Mouse (Mus musculus) adrenal gland, postnatal 4 days (tissue): Measurements from ENCODE around the gene Matn3. TPM values are rescaled to one million over a fixed set of nuclear protein-coding genes. Genes with fewer than 3 reads are reported as not detected.

Experiments
- DNase-seq, 2 experiments: peaks; one replicate each; pipeline ENCODE4 v3.0.0; 2021 to 2022; ENCODE audit warnings: low spot score in 2 of 2, mixed read lengths in 2 of 2
- long read RNA-seq, 2 experiments: library from polyadenylated mRNA; stranded (forward); transcript quantifications; one replicate each; pipeline ENCODE4 v2.0.0; 2021
- total RNA-seq, 2 experiments: library from RNA; stranded (reverse); gene quantifications; 2 replicates each; pipeline ENCODE4 v1.2.3; 2021

The Matn3 gene
- total RNA-seq, result under 1 TPM in 1 of 2 experiments, not detected in 1; 0.14 TPM
- long read RNA-seq, experiment 1, result 0 reads
- long read RNA-seq, experiment 2, result 0 reads

- DNase-seq, result peak; percentile 18 to 65
These were observed at the start of gene Matn3 for GRCm38 (mm10) chr12:8947714-8948464. Gene Matn3 (plus strand): TSS chr12:8947929.

- DNase-seq, result no peak
These were observed 48.6 kb upstream of the Matn3 start for GRCm38 (mm10) chr12:8898879-8899785.

- DNase-seq, result no peak
These were observed 47.5 kb upstream of the Matn3 start for GRCm38 (mm10) chr12:8900107-8900698.

DNA sequence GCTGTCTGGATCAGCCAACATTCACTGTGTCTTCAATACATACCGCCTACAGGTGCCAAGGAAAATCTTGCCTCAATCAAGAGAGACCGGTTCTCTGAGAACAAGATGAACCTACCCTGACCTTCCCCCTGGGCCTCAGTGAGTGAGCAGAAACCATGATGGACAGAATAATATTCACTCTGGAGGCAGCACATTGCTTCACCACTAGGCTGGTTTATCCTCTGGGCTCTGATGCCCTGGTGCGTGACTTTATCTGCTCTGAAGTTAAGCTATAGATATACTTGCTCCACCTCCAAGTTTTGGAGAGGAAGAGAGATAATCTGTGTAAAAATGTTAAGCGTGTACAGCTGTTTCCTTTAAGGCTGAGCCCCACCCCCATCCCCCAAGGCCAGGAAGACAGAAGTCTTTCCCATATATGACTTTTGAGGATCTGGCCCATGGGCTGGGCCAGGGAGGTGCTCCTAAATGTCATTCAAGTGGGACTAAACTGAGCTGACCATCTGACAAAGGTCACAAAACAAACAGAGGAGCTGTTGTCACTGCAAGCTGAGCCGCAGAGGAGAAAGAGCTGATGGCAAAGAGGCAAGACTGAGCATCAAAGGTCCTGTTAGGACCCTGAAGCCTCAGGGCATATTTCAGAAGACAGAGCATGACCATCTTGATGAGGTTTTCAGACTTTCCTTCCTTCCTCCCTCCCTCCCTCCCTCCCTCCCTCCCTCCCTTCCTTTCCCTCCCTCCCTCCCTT, 46.6 kb upstream of the Matn3 start:
- no peak for DNase-seq

DNA sequence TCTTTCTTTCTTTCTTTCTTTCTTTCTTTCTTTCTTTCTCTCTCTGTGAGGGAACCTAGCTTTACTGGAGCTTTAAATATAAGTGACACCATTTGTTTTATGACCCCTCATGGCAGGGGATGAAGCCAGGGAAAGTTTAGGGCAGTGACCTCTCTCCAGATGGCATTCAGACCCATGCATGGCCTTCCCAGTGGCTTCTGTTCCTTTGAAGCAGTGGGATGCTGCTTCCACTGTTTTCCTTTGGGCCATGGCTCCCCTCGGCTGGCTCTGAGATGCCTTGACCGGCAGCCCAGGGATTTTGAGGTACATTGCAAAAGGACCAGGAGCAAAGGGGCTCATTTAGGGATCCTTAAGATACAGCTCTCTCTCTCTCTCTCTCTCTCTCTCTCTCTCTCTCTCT, 45.8 kb upstream of the Matn3 start:
- DNase-seq, result no peak

- DNase-seq, result no peak
These were observed 45.2 kb upstream of the Matn3 start for GRCm38 (mm10) chr12:8902479-8902878.

DNA sequence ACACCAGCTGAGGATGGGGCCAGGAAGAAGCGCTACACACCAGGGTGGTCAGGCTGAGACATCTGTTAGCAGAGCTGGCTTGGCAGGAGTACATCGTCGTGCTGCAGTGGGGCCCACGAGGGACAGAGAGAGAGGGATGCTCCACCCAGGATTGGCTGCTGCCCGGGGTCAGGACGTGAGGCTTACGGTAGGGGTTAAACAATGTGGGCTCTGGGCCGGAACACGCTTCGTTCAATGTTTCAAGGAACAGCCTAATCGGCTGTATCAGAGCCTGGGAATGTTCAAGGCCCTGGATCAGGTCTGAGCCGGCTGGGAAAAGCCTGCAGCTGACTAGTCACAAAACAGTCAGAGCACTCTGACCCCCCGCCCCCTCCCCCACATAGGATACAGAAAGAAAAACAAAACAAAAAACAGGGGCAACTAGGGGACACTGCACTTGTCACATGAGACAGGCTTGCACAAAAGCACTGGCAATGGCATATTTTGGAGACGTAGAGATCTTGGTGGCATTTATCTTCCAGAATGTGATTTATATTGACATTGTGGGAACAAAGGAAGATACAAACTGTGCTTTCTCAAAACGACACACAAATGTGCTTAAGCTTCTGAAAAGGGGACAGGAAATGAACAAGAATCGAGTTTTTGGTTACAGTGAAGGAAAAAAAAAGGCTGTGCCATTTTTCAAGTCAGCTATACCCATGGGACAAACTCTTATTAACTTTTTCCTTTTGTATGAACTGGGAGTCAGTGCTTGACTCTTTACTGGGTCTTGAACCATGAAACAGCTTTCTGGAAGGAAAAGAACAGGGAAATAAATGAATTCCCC, 34.7 kb upstream of the Matn3 start:
- peak in 1 of 2 experiments; percentile 19 for DNase-seq

DNA sequence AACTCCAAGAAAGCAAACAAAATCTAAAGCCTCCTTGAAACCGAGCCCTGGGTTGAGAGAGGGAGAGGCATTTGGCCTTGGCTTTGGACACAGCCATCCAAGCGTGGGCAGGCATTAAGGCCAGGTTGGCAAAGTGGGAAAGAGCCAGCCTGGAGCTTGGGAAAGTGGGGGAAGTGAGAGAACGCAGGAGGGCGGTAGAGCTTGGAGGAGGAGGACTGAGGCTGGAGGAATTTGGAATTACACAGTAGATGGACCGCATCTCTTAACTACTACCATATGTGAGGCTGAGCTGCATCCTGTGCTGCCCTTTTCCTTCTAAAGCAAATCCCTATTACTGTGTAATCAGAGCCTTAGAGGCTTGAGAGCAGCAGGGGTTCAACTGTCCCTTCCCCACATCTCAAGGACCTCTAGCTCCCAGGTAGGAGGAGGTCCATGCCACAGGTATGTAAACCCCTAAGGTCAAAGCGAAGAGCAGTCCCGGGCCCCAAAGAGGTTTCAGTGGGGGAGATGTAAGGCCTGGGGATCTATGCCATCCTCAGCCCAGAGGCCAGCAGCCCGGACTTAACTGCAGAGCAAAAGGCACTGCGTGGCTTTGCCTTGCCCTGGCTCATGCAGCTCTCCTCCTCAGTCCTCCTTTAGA, 33.9 kb upstream of the Matn3 start:
- no peak for DNase-seq

GRCm38 (mm10) chr12:8916378-8916777, 31.4 kb upstream of the Matn3 start:
- no peak for DNase-seq

- no peak for DNase-seq
These were observed 28.5 kb upstream of the Matn3 start for GRCm38 (mm10) chr12:8919231-8919630.

- no peak for DNase-seq
These were observed 26.7 kb upstream of the Matn3 start for GRCm38 (mm10) chr12:8920996-8921393.

GRCm38 (mm10) chr12:8921394-8922368, 26.0 kb upstream of the Matn3 start, which contains the start of gene Laptm4a:
Gene Laptm4a (plus strand): TSS chr12:8921664.
- DNase-seq, result peak; percentile 95

- no peak for DNase-seq
These were observed 25.2 kb upstream of the Matn3 start for GRCm38 (mm10) chr12:8922369-8923124.

GRCm38 (mm10) chr12:8923125-8923410, 24.7 kb upstream of the Matn3 start:
- DNase-seq, result no peak

GRCm38 (mm10) chr12:8923603-8924002, 24.1 kb upstream of the Matn3 start:
- no peak for DNase-seq

DNA sequence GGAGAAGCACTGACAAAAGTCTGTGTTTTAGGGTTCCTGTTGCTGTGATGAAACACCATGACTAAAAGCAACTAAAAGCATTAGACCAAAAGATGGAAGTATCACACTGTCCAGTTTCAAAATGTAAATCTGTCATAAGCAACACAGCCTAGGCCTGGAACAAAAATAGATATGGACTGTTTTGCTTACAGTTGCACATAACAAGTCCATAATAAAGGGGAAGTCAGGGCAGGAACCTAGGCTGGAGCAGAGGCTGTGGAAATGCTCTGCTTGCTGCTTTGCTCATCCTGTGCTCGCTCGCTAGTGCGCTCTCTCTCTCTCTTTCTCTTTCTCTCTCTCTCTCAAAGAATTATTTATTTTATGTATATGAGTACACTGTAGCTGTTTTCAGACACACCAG, 20.1 kb upstream of the Matn3 start:
- no peak for DNase-seq

DNA sequence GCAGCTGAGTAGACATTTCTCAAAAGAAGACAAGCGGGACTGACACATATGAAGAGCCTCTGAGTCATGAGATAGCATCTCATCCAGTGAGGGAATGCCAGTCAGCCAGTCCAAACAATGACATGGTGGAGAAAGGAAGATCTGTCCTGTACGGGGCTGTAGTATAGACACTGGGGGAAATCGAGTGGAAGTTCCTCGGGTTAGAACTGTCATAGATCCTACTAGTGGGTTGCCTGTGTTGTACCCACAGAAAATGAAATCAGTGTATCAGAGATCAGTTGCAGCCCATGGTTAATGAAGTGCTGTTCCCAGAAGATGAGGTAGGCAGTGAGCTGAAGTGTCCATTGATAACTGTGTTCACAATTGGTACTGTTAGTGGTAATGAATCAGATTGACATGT, 19.0 kb upstream of the Matn3 start:
- no peak for DNase-seq

GRCm38 (mm10) chr12:8931083-8931482, 16.6 kb upstream of the Matn3 start:
- DNase-seq, result no peak
